Mouse (Mus musculus): Measurements from ENCODE around the gene Sema4f. TPM values are rescaled to one million over a fixed set of nuclear protein-coding genes. Genes with fewer than 3 reads are reported as not detected.

Sema4f gene
- total and polyA plus RNA-seq, 3 experiments, result 0.04 TPM; not detected in 2

DNA sequence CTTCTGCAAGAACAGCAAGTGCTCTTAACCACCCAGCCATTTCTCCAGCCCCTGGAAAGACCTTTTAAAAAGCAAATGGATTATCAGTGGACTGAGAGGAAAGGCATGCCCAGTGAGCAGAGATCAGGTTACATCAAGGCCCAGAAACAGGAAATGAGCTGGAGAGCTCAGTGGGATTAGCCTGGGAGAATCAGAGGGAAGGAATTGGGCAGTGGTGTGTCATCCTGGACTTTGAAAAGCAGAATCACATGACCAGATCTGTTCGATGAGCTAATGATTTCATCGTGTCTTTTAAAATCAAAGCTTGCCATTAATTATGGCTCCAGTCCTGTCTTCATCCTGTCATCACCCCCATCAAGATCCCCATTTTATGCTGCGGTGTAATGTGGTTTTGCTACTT is 77.5 kb downstream of the Sema4f start:
- TF ChIP-seq IRF4 (IDR thresholded peaks at IDR 0.05; ENCODE audit: low read depth, low read length), result no peak
- no peak for TF ChIP-seq CTCF (conservative IDR thresholded peaks at IDR 0.05 in 1 of 2, IDR thresholded peaks at IDR 0.05 in 1 of 2; ENCODE audit: low read depth in 2 of 2, low read length in 2 of 2)
- no peak for TF ChIP-seq MEF2A (IDR thresholded peaks at IDR 0.05; ENCODE audit: borderline replicate concordance, low read depth, low read length)
- no peak for TF ChIP-seq GABPA (IDR thresholded peaks at IDR 0.05; ENCODE audit: insufficient replicate concordance, low read depth, low read length)
- TF ChIP-seq BHLHE40 (IDR thresholded peaks at IDR 0.05; ENCODE audit: low read depth, low read length), result no peak
- TF ChIP-seq MAFK (IDR thresholded peaks at IDR 0.05; ENCODE audit: insufficient replicate concordance, low read length), result no peak
- TF ChIP-seq ZNF384 (IDR thresholded peaks at IDR 0.05; ENCODE audit: low read depth, low read length), result no peak
- TF ChIP-seq MAX (IDR thresholded peaks at IDR 0.05; ENCODE audit: low read length), result no peak
- Histone ChIP-seq H3K27me3 (replicated peaks) (no peaks in the 10 kb centered on the region), H3K4me2 (ENCODE audit: insufficient read depth, low read depth, poor library complexity, severe bottlenecking) (no peak overlapping the region), H3K27ac (ENCODE audit: insufficient read depth, low read depth) (no peak overlapping the region), H3K79me2 (replicated peaks; ENCODE audit: control insufficient read depth, extremely low read depth, insufficient read depth, poor library complexity, severe bottlenecking) (no peaks in the 10 kb centered on the region), H3K9me3 (replicated peaks; ENCODE audit: low read length) (no peaks in the 10 kb centered on the region), H3K36me3 (replicated peaks in 1 of 2; ENCODE audit: control insufficient read depth in 1 of 2, insufficient read depth in 1 of 2, low read length in 1 of 2) (no peaks in the 10 kb centered on the region), H3K4me1 (ENCODE audit: control insufficient read depth in 1 of 2, insufficient read depth in 2 of 2) (peaks cover 0 to 15% of the 10 kb centered on the region in 2 experiments; a peak in 2 of 4 replicates), H3K4me3 (replicated peaks in 1 of 3; ENCODE audit: low read depth in 2 of 3, low read length in 2 of 3, poor library complexity in 1 of 3) (no peak overlapping the region), H3K9ac (ENCODE audit: insufficient read depth, low read depth) (no peak overlapping the region)
- in situ Hi-C loops (cut with MboI; ENCODE audit: low pct_ligation_motif_present, low pct_unique_long_range_greater_than_20kb, low sequenced_read_pairs), result no loop called here
- DNase-seq (ENCODE audit: extremely low read depth), result no peak
- dilution Hi-C loops (cut with MboI; ENCODE audit: extremely low pct_ligation_motif_present, extremely low pct_unique_long_range_greater_than_20kb, low sequenced_read_pairs), result no loop called here

Other genes starting within 250 kb of the Sema4f start
Only the 20 nearest of the 21 such genes appear.
- gene Hk2, start 165.3 kb downstream of the Sema4f start, total RNA-seq (2012; rRNA removed), result 127 and 149 TPM in 2 replicates
- 56.0 and 64.2 TPM in 2 replicates for gene Hk2, start 165.3 kb downstream of the Sema4f start, total RNA-seq (2014; rRNA removed)
- gene Hk2, start 165.3 kb downstream of the Sema4f start, polyA plus RNA-seq (2012; ENCODE audit: insufficient read length, low read depth), result 68.4 and 75.3 TPM in 2 replicates
- 3.0 and 6.4 TPM in 2 replicates for gene M1ap, start 7.1 kb upstream of the Sema4f start, total RNA-seq (2012; rRNA removed)
- 1.8 and 2.4 TPM in 2 replicates for gene M1ap, start 7.1 kb upstream of the Sema4f start, total RNA-seq (2014; rRNA removed)
- gene M1ap, start 7.1 kb upstream of the Sema4f start, polyA plus RNA-seq (2012; ENCODE audit: insufficient read length, low read depth), result 3.9 and 4.7 TPM in 2 replicates
- 33.2 and 34.7 TPM in 2 replicates for gene Dok1, start 93.7 kb upstream of the Sema4f start, total RNA-seq (2012; rRNA removed)
- gene Dok1, start 93.7 kb upstream of the Sema4f start, total RNA-seq (2014; rRNA removed), result 21.3 and 21.4 TPM in 2 replicates
- gene Dok1, start 93.7 kb upstream of the Sema4f start, polyA plus RNA-seq (2012; ENCODE audit: insufficient read length, low read depth), result 23.8 and 24.6 TPM in 2 replicates
- gene Loxl3, start 94.4 kb upstream of the Sema4f start, total RNA-seq (2012; rRNA removed), result 0.93 and 1.0 TPM in 2 replicates
- gene Loxl3, start 94.4 kb upstream of the Sema4f start, total RNA-seq (2014; rRNA removed), result 0.05 TPM in 1 of 2 replicates, not detected in the other
- gene Loxl3, start 94.4 kb upstream of the Sema4f start, polyA plus RNA-seq (2012; ENCODE audit: insufficient read length, low read depth), result 0.74 and 1.0 TPM in 2 replicates
- gene Aup1, start 114.8 kb upstream of the Sema4f start, total RNA-seq (2012; rRNA removed), result 235 and 240 TPM in 2 replicates
- gene Aup1, start 114.8 kb upstream of the Sema4f start, total RNA-seq (2014; rRNA removed), result 108 and 119 TPM in 2 replicates
- 284 and 324 TPM in 2 replicates for gene Aup1, start 114.8 kb upstream of the Sema4f start, polyA plus RNA-seq (2012; ENCODE audit: insufficient read length, low read depth)
- 113 and 128 TPM in 2 replicates for gene Htra2, start 115.5 kb upstream of the Sema4f start, total RNA-seq (2012; rRNA removed)
- gene Htra2, start 115.5 kb upstream of the Sema4f start, total RNA-seq (2014; rRNA removed), result 131 and 137 TPM in 2 replicates
- gene Htra2, start 115.5 kb upstream of the Sema4f start, polyA plus RNA-seq (2012; ENCODE audit: insufficient read length, low read depth), result 154 and 185 TPM in 2 replicates
- 2.2 and 2.7 TPM in 2 replicates for gene Dqx1, start 118.1 kb upstream of the Sema4f start, total RNA-seq (2012; rRNA removed)
- 0.99 and 1.3 TPM in 2 replicates for gene Dqx1, start 118.1 kb upstream of the Sema4f start, total RNA-seq (2014; rRNA removed)
- gene Dqx1, start 118.1 kb upstream of the Sema4f start, polyA plus RNA-seq (2012; ENCODE audit: insufficient read length, low read depth), result 2.9 and 3.5 TPM in 2 replicates
- not detected in 2 replicates for gene Tlx2, start 130.5 kb upstream of the Sema4f start, total RNA-seq (2012; rRNA removed)
- not detected in 2 replicates for gene Tlx2, start 130.5 kb upstream of the Sema4f start, total RNA-seq (2014; rRNA removed)
- gene Tlx2, start 130.5 kb upstream of the Sema4f start, polyA plus RNA-seq (2012; ENCODE audit: insufficient read length, low read depth), result not detected in 2 replicates
- gene Pcgf1, start 138.1 kb upstream of the Sema4f start, total RNA-seq (2012; rRNA removed), result 14.5 and 16.6 TPM in 2 replicates
- 12.5 and 13.7 TPM in 2 replicates for gene Pcgf1, start 138.1 kb upstream of the Sema4f start, total RNA-seq (2014; rRNA removed)
- gene Pcgf1, start 138.1 kb upstream of the Sema4f start, polyA plus RNA-seq (2012; ENCODE audit: insufficient read length, low read depth), result 12.4 and 15.0 TPM in 2 replicates
- gene Lbx2, start 146.6 kb upstream of the Sema4f start, total RNA-seq (2012; rRNA removed), result 0.80 TPM in 1 of 2 replicates, not detected in the other
- gene Lbx2, start 146.6 kb upstream of the Sema4f start, total RNA-seq (2014; rRNA removed), result 0.86 TPM in 1 of 2 replicates, not detected in the other
- gene Lbx2, start 146.6 kb upstream of the Sema4f start, polyA plus RNA-seq (2012; ENCODE audit: insufficient read length, low read depth), result 1.2 and 1.7 TPM in 2 replicates
- 3.1 and 3.2 TPM in 2 replicates for gene Ccdc142, start 161.8 kb upstream of the Sema4f start, total RNA-seq (2012; rRNA removed)
- 0.38 and 0.59 TPM in 2 replicates for gene Ccdc142, start 161.8 kb upstream of the Sema4f start, total RNA-seq (2014; rRNA removed)
- 1.1 and 1.7 TPM in 2 replicates for gene Ccdc142, start 161.8 kb upstream of the Sema4f start, polyA plus RNA-seq (2012; ENCODE audit: insufficient read length, low read depth)
- 1.3 and 2.1 TPM in 2 replicates for gene Gm42688, start 161.8 kb upstream of the Sema4f start, total RNA-seq (2012; rRNA removed)
- gene Gm42688, start 161.8 kb upstream of the Sema4f start, total RNA-seq (2014; rRNA removed), result 1.2 TPM in 2 replicates
- gene Gm42688, start 161.8 kb upstream of the Sema4f start, polyA plus RNA-seq (2012; ENCODE audit: insufficient read length, low read depth), result 1.6 and 2.0 TPM in 2 replicates
- gene Mrpl53, start 169.3 kb upstream of the Sema4f start, total RNA-seq (2012; rRNA removed), result 74.0 and 83.3 TPM in 2 replicates
- gene Mrpl53, start 169.3 kb upstream of the Sema4f start, total RNA-seq (2014; rRNA removed), result 52.2 and 54.2 TPM in 2 replicates
- 52.9 and 55.5 TPM in 2 replicates for gene Mrpl53, start 169.3 kb upstream of the Sema4f start, polyA plus RNA-seq (2012; ENCODE audit: insufficient read length, low read depth)
- gene Mogs, start 175.7 kb upstream of the Sema4f start, total RNA-seq (2012; rRNA removed), result 78.9 and 104 TPM in 2 replicates
- 77.3 and 78.4 TPM in 2 replicates for gene Mogs, start 175.7 kb upstream of the Sema4f start, total RNA-seq (2014; rRNA removed)
- gene Mogs, start 175.7 kb upstream of the Sema4f start, polyA plus RNA-seq (2012; ENCODE audit: insufficient read length, low read depth), result 53.0 and 57.2 TPM in 2 replicates
- gene Wbp1, start 181.8 kb upstream of the Sema4f start, total RNA-seq (2012; rRNA removed), result 20.4 and 24.1 TPM in 2 replicates
- 23.1 and 27.5 TPM in 2 replicates for gene Wbp1, start 181.8 kb upstream of the Sema4f start, total RNA-seq (2014; rRNA removed)
- gene Wbp1, start 181.8 kb upstream of the Sema4f start, polyA plus RNA-seq (2012; ENCODE audit: insufficient read length, low read depth), result 16.6 and 19.3 TPM in 2 replicates
- 26.1 and 26.9 TPM in 2 replicates for gene Ino80b, start 185.7 kb upstream of the Sema4f start, total RNA-seq (2012; rRNA removed)
- gene Ino80b, start 185.7 kb upstream of the Sema4f start, total RNA-seq (2014; rRNA removed), result 14.9 and 15.4 TPM in 2 replicates
- gene Ino80b, start 185.7 kb upstream of the Sema4f start, polyA plus RNA-seq (2012; ENCODE audit: insufficient read length, low read depth), result 30.4 and 34.2 TPM in 2 replicates
- 0.59 and 0.68 TPM in 2 replicates for gene Rtkn, start 195.7 kb upstream of the Sema4f start, total RNA-seq (2012; rRNA removed)
- 0.54 and 1.3 TPM in 2 replicates for gene Rtkn, start 195.7 kb upstream of the Sema4f start, total RNA-seq (2014; rRNA removed)
- 0.47 and 0.78 TPM in 2 replicates for gene Rtkn, start 195.7 kb upstream of the Sema4f start, polyA plus RNA-seq (2012; ENCODE audit: insufficient read length, low read depth)
- 4.7 and 10.3 TPM in 2 replicates for gene Wdr54, start 216.6 kb upstream of the Sema4f start, total RNA-seq (2012; rRNA removed)
- 4.9 and 7.8 TPM in 2 replicates for gene Wdr54, start 216.6 kb upstream of the Sema4f start, total RNA-seq (2014; rRNA removed)
- gene Wdr54, start 216.6 kb upstream of the Sema4f start, polyA plus RNA-seq (2012; ENCODE audit: insufficient read length, low read depth), result 1.7 and 1.9 TPM in 2 replicates
- gene 1700003E16Rik, start 216.6 kb upstream of the Sema4f start, total RNA-seq (2012; rRNA removed), result 0.34 and 0.38 TPM in 2 replicates
- gene 1700003E16Rik, start 216.6 kb upstream of the Sema4f start, total RNA-seq (2014; rRNA removed), result not detected in 2 replicates
- gene 1700003E16Rik, start 216.6 kb upstream of the Sema4f start, polyA plus RNA-seq (2012; ENCODE audit: insufficient read length, low read depth), result 0.23 and 0.25 TPM in 2 replicates
- 17.8 and 19.8 TPM in 2 replicates for gene Dctn1, start 226.2 kb upstream of the Sema4f start, total RNA-seq (2012; rRNA removed)
- gene Dctn1, start 226.2 kb upstream of the Sema4f start, total RNA-seq (2014; rRNA removed), result 12.2 and 12.8 TPM in 2 replicates
- gene Dctn1, start 226.2 kb upstream of the Sema4f start, polyA plus RNA-seq (2012; ENCODE audit: insufficient read length, low read depth), result 36.4 and 37.3 TPM in 2 replicates